Comparison of ENCODE assay signal across 8 mouse cellular contexts in the genomic region with DNA sequence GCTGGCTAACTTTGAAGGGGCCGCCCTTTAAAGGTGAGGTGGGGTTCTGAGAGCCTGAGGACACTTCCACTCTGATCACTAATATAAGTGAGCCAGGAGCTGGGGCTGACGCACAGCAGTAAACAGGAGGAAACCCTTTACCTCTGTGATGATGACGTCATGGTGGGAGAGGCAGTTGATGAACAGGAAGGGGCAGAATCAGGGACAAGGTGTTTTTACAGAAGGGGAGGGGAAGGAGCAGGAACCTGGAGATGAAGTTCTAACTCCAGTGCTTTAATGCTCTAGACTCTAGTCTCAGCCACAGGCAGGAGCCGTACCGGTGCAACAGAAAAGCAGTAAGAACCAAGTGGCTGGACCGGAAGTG. TPM values are rescaled to one million over a fixed set of nuclear protein-coding genes. Genes with fewer than 3 reads are reported as not detected.
DNase-seq lines count a peak whose midpoint lies in the region; ATAC-seq and TF ChIP-seq lines count a peak whose summit lies in the region.

No protein-coding gene starts in this region.

- CTCF ChIA-PET in Patski (lab: Charles Lee): interaction anchor here (1.2 to 1.7 kb wide), 7 partner anchors 9 to 55 kb away, joined by 3 to 5 read pairs (median 4); no protein-coding TSS in a partner anchor

- TF ChIP-seq CTCF in Patski (IDR thresholded peaks at IDR 0.05): no peak

- H3K9me3 ChIP-seq in kidney, embryonic 14.5 days (ENCODE audit: control insufficient read depth, low read length): no peaks in the 10 kb centered on the region
- no peaks in the 10 kb centered on the region for H3K9me3 ChIP-seq in forebrain, embryonic 11.5 days (ENCODE audit: control insufficient read depth, low read length)
- H3K9me3 ChIP-seq in limb, embryonic 12.5 days: no peaks in the 10 kb centered on the region
- no peaks in the 10 kb centered on the region for H3K9me3 ChIP-seq in midbrain, embryonic 13.5 days

- no peak; the same call in 1 of the 2 replicates for ATAC-seq in kidney, embryonic 14.5 days (ENCODE audit: low FRiP score, low TSS enrichment)
- peak; percentile 14 for ATAC-seq in Patski
- peak; percentile 31 for ATAC-seq in forebrain, embryonic 11.5 days (replicated peaks; ENCODE audit: low FRiP score)
- peak; percentile 33 for ATAC-seq in limb, embryonic 12.5 days (ENCODE audit: insufficient number of reproducible peaks, insufficient read depth, low FRiP score, low TSS enrichment, low read depth)
- ATAC-seq in midbrain, embryonic 13.5 days: peak; percentile 41

- peak overlapping the region; percentile 68 for H3K4me3 ChIP-seq in kidney, embryonic 14.5 days (ENCODE audit: low read length)
- H3K4me3 ChIP-seq in forebrain, embryonic 11.5 days (ENCODE audit: low read depth, low read length): peak overlapping the region; percentile 76
- H3K4me3 ChIP-seq in limb, embryonic 12.5 days (replicated peaks): peak overlapping the region; percentile 69
- H3K4me3 ChIP-seq in midbrain, embryonic 13.5 days (replicated peaks): peak overlapping the region; percentile 82

- in situ Hi-C loops in Patski (cut with MboI; ENCODE audit: low pct_unique_long_range_greater_than_20kb): no loop called here

- no peaks in the 10 kb centered on the region for H3K27me3 ChIP-seq in kidney, embryonic 14.5 days (ENCODE audit: control insufficient read depth, insufficient read depth, low read length)
- no peaks in the 10 kb centered on the region for H3K27me3 ChIP-seq in Patski
- no peaks in the 10 kb centered on the region for H3K27me3 ChIP-seq in forebrain, embryonic 11.5 days (ENCODE audit: control insufficient read depth, insufficient read depth, low read length)
- H3K27me3 ChIP-seq in limb, embryonic 12.5 days: no peaks in the 10 kb centered on the region
- no peaks in the 10 kb centered on the region for H3K27me3 ChIP-seq in midbrain, embryonic 13.5 days

- intact Hi-C loops in left cerebral cortex, postnatal 14 days (cut with DNase I): no loop called here

- peak overlapping the region; percentile 82 for H3K9ac ChIP-seq in kidney, embryonic 14.5 days (ENCODE audit: low read depth, low read length)
- peak overlapping the region; percentile 81 for H3K9ac ChIP-seq in forebrain, embryonic 11.5 days (ENCODE audit: low read length)
- peak overlapping the region; percentile 75 for H3K9ac ChIP-seq in limb, embryonic 12.5 days (replicated peaks)
- H3K9ac ChIP-seq in midbrain, embryonic 13.5 days (replicated peaks): peak overlapping the region; percentile 91

- POLR2A ChIA-PET in Patski (lab: Charles Lee): interaction anchor here (1.1 to 1.9 kb wide), 3 partner anchors 14 to 70 kb away, joined by 4 to 9 read pairs (median 5); partner anchors contain the start of gene Zswim4

- H3K4me1 ChIP-seq in kidney, embryonic 14.5 days (ENCODE audit: control insufficient read depth, insufficient read depth, low read length): peaks cover 13% of the 10 kb centered on the region; the same call in 1 of the 2 replicates
- H3K4me1 ChIP-seq in forebrain, embryonic 11.5 days (replicated peaks; ENCODE audit: control insufficient read depth, insufficient read depth, low read length): peaks cover 7% of the 10 kb centered on the region
- peaks cover 16% of the 10 kb centered on the region for H3K4me1 ChIP-seq in limb, embryonic 12.5 days (replicated peaks)
- peaks cover 21% of the 10 kb centered on the region for H3K4me1 ChIP-seq in midbrain, embryonic 13.5 days (replicated peaks)

- H3K36me3 ChIP-seq in kidney, embryonic 14.5 days (ENCODE audit: control insufficient read depth, insufficient read depth, low read length): peaks cover 63% of the 10 kb centered on the region
- H3K36me3 ChIP-seq in forebrain, embryonic 11.5 days (ENCODE audit: control insufficient read depth, insufficient read depth, low read length): peaks cover 7% of the 10 kb centered on the region
- H3K36me3 ChIP-seq in limb, embryonic 12.5 days: peaks cover 75% of the 10 kb centered on the region
- peaks cover 70% of the 10 kb centered on the region for H3K36me3 ChIP-seq in midbrain, embryonic 13.5 days

- 14% methylated on average over 6 of the region's 6 CpGs for WGBS in kidney, embryonic 14.5 days
- 14% methylated on average over 6 of the region's 6 CpGs for WGBS in forebrain, embryonic 11.5 days
- WGBS in limb, embryonic 12.5 days: 13% methylated on average over 6 of the region's 6 CpGs
- WGBS in midbrain, embryonic 13.5 days: 14% methylated on average over 6 of the region's 6 CpGs

- DNase-seq in kidney, postnatal 14 days: no peak
- no peak for DNase-seq in Patski (ENCODE audit: low read depth, low spot score)
- DNase-seq in forebrain, embryonic 11.5 days (ENCODE audit: low spot score): no peak
- no peak for DNase-seq in gastrocnemius, adult 8-10 months (ENCODE audit: low spot score in 2 of 2)
- no peak for DNase-seq in left cerebral cortex, postnatal 14 days (ENCODE audit: low spot score in 2 of 2)

- peak overlapping the region; percentile 93 for H3K27ac ChIP-seq in kidney, embryonic 14.5 days (ENCODE audit: low read depth, low read length)
- peak overlapping the region; percentile 81; the same call in 1 of the 2 replicates for H3K27ac ChIP-seq in forebrain, embryonic 11.5 days (ENCODE audit: low read depth, low read length)
- peak overlapping the region; percentile 91 for H3K27ac ChIP-seq in limb, embryonic 12.5 days
- peak overlapping the region; percentile 91 for H3K27ac ChIP-seq in midbrain, embryonic 13.5 days

- peak overlapping the region; percentile 95 for H3K4me2 ChIP-seq in kidney, embryonic 14.5 days (replicated peaks; ENCODE audit: low read depth, low read length)
- peak overlapping the region; percentile 96 for H3K4me2 ChIP-seq in forebrain, embryonic 11.5 days (ENCODE audit: low read depth, low read length, severe bottlenecking)
- peak overlapping the region; percentile 85 for H3K4me2 ChIP-seq in limb, embryonic 12.5 days
- H3K4me2 ChIP-seq in midbrain, embryonic 13.5 days (replicated peaks): peak overlapping the region; percentile 93

RNA-seq across cellular contexts. Expression of gene Mri1, which starts 0.7 kb away (rescaled TPM):
- polyA plus RNA-seq in kidney, embryonic 14.5 days (2014; fragmentation: Nextera tagmentation; extraction: Ambion mirVana): 73.2 and 80.1 TPM in 2 replicates
- polyA plus RNA-seq in Patski (2021): 49.0 TPM
- polyA plus RNA-seq in forebrain, embryonic 11.5 days (2014; fragmentation: Nextera tagmentation; extraction: Ambion mirVana): 52.0 and 59.6 TPM in 2 replicates
- polyA plus RNA-seq in limb, embryonic 12.5 days (2016; fragmentation: Nextera tagmentation; extraction: Ambion mirVana): 78.4 and 80.1 TPM in 2 replicates
- polyA plus RNA-seq in midbrain, embryonic 13.5 days (2015; fragmentation: Nextera tagmentation; extraction: Ambion mirVana): 49.7 and 57.5 TPM in 2 replicates
- total RNA-seq in gastrocnemius, adult 8-10 months (2022): 10 to 100 TPM; 13.3 to 18.8 (median 16.4) TPM
- total RNA-seq in left cerebral cortex, postnatal 14 days (2021): 10 to 100 TPM; 18.4 to 21.8 TPM

RNA-seq across cellular contexts. Expression of gene D8Ertd738e, which starts 6.9 kb away (rescaled TPM):
- polyA plus RNA-seq in kidney, embryonic 14.5 days (2014; fragmentation: Nextera tagmentation; extraction: Ambion mirVana): 388 TPM in 2 replicates
- 227 TPM for polyA plus RNA-seq in Patski (2021)
- 277 and 303 TPM in 2 replicates for polyA plus RNA-seq in forebrain, embryonic 11.5 days (2014; fragmentation: Nextera tagmentation; extraction: Ambion mirVana)
- 338 and 352 TPM in 2 replicates for polyA plus RNA-seq in limb, embryonic 12.5 days (2016; fragmentation: Nextera tagmentation; extraction: Ambion mirVana)
- 261 and 273 TPM in 2 replicates for polyA plus RNA-seq in midbrain, embryonic 13.5 days (2015; fragmentation: Nextera tagmentation; extraction: Ambion mirVana)
- 100 to 1,000 TPM; 142 to 179 (median 152) TPM for total RNA-seq in gastrocnemius, adult 8-10 months (2022)
- total RNA-seq in left cerebral cortex, postnatal 14 days (2021): 100 to 1,000 TPM; 140 to 144 TPM

RNA-seq across cellular contexts. Expression of gene Ccdc130, which starts 13.7 kb away (rescaled TPM):
- polyA plus RNA-seq in kidney, embryonic 14.5 days (2014; fragmentation: Nextera tagmentation; extraction: Ambion mirVana): 15.4 and 21.1 TPM in 2 replicates
- 21.3 TPM for polyA plus RNA-seq in Patski (2021)
- polyA plus RNA-seq in forebrain, embryonic 11.5 days (2014; fragmentation: Nextera tagmentation; extraction: Ambion mirVana): 21.0 and 25.5 TPM in 2 replicates
- 19.0 and 20.3 TPM in 2 replicates for polyA plus RNA-seq in limb, embryonic 12.5 days (2016; fragmentation: Nextera tagmentation; extraction: Ambion mirVana)
- 22.3 and 24.0 TPM in 2 replicates for polyA plus RNA-seq in midbrain, embryonic 13.5 days (2015; fragmentation: Nextera tagmentation; extraction: Ambion mirVana)
- 1 to 10 TPM; 4.7 to 8.2 (median 5.8) TPM for total RNA-seq in gastrocnemius, adult 8-10 months (2022)
- total RNA-seq in left cerebral cortex, postnatal 14 days (2021): 10 to 100 TPM; 24.6 to 26.0 TPM

RNA-seq across cellular contexts. Expression of gene Zswim4, which starts 19.6 kb away (rescaled TPM):
- polyA plus RNA-seq in kidney, embryonic 14.5 days (2014; fragmentation: Nextera tagmentation; extraction: Ambion mirVana): 10.2 and 15.7 TPM in 2 replicates
- 22.4 TPM for polyA plus RNA-seq in Patski (2021)
- 34.7 and 37.1 TPM in 2 replicates for polyA plus RNA-seq in forebrain, embryonic 11.5 days (2014; fragmentation: Nextera tagmentation; extraction: Ambion mirVana)
- 33.1 and 34.3 TPM in 2 replicates for polyA plus RNA-seq in limb, embryonic 12.5 days (2016; fragmentation: Nextera tagmentation; extraction: Ambion mirVana)
- 44.9 and 47.4 TPM in 2 replicates for polyA plus RNA-seq in midbrain, embryonic 13.5 days (2015; fragmentation: Nextera tagmentation; extraction: Ambion mirVana)
- total RNA-seq in gastrocnemius, adult 8-10 months (2022): 1 to 10 TPM; 6.8 to 7.9 (median 7.0) TPM
- 10 to 100 TPM; 14.1 to 15.0 TPM for total RNA-seq in left cerebral cortex, postnatal 14 days (2021)
